Mouse (Mus musculus) neural tube, embryonic 10.5 days (tissue): ENCODE measurements at regions not wholly inside any gene's neighbourhood (a gene's known extent, or its start where the extent isn't known, plus 50 kb on each side); places are given as distances from the start of the nearest gene placed in this dataset.
A peak's percentile ranks its signal among the peaks of the same experiment; 100 is the strongest.

Experiments
- DNase-seq: peaks from one replicate; pipeline ENCODE4 v3.0.0-alpha.2; 2017; ENCODE audit warnings: low spot score; ENCODE audit errors: extremely low spot score

- no peak for DNase-seq
These were observed 54.5 kb upstream of the Meis1 start for GRCm38 (mm10) chr11:19073265-19073664.

GRCm38 (mm10) chr11:19073887-19074564 is 55.2 kb upstream of the Meis1 start:
- DNase-seq = peak; percentile 29

GRCm38 (mm10) chr11:19091101-19091857 is 72.5 kb upstream of the Meis1 start:
- DNase-seq = no peak

GRCm38 (mm10) chr11:19092967-19093745 is 74.4 kb upstream of the Meis1 start:
- DNase-seq = no peak

- DNase-seq = no peak
These were observed 75.0 kb upstream of the Meis1 start for GRCm38 (mm10) chr11:19093749-19094148.

- no peak for DNase-seq
These were observed 75.4 kb upstream of the Meis1 start for GRCm38 (mm10) chr11:19094183-19094582.

- no peak for DNase-seq
These were observed 84.3 kb upstream of the Meis1 start for GRCm38 (mm10) chr11:19102981-19103568.

- no peak for DNase-seq
These were observed 88.4 kb upstream of the Meis1 start for GRCm38 (mm10) chr11:19107180-19107579.

- DNase-seq = no peak
These were observed 90.3 kb upstream of the Meis1 start for GRCm38 (mm10) chr11:19109055-19109454.

GRCm38 (mm10) chr11:19111916-19112575 is 93.3 kb upstream of the Meis1 start:
- no peak for DNase-seq

- no peak for DNase-seq
These were observed 98.3 kb upstream of the Meis1 start for GRCm38 (mm10) chr11:19117121-19117520.

- DNase-seq = no peak
These were observed 99.5 kb upstream of the Meis1 start for GRCm38 (mm10) chr11:19118258-19118657.

- no peak for DNase-seq
These were observed 101.4 kb upstream of the Meis1 start for GRCm38 (mm10) chr11:19119927-19120827.

- DNase-seq = no peak
These were observed 102.1 kb upstream of the Meis1 start for GRCm38 (mm10) chr11:19120871-19121270.

GRCm38 (mm10) chr11:19135375-19136050 is 116.7 kb upstream of the Meis1 start:
- no peak for DNase-seq

GRCm38 (mm10) chr11:19138423-19138822 is 119.6 kb upstream of the Meis1 start:
- DNase-seq = no peak

GRCm38 (mm10) chr11:19138831-19139230 is 120.0 kb upstream of the Meis1 start:
- no peak for DNase-seq

GRCm38 (mm10) chr11:19143267-19144000 is 124.6 kb upstream of the Meis1 start:
- DNase-seq = no peak

- DNase-seq = no peak
These were observed 125.7 kb upstream of the Meis1 start for GRCm38 (mm10) chr11:19144506-19144905.
